Mouse (Mus musculus) lung, embryonic 14.5 days (tissue): ENCODE measurements around the gene Dapk1. TPM values are rescaled to one million over a fixed set of nuclear protein-coding genes. Genes with fewer than 3 reads are reported as not detected.

Experiments used
- ATAC-seq: fragments of 200-750 bp; cut with Nextera tagmentation; 2 replicates; pipeline ENCODE4 v1.8.0; 2017; ENCODE audit warnings: mild to moderate bottlenecking, moderate TSS enrichment, moderate library complexity; ENCODE audit not compliant: insufficient read depth
- DNase-seq: peaks from one replicate; pipeline ENCODE4 v3.0.0-alpha.2; 2015
- H3K27ac ChIP-seq: fragments of 300-500 bp; sonication (generic); 2 replicates; pipeline ENCODE4 v1.5.1; 2014; ENCODE audit warnings: low read depth, mild to moderate bottlenecking, moderate library complexity
- H3K27me3 ChIP-seq: fragments of 300-500 bp; sonication (generic); 2 replicates; pipeline ENCODE4 v1.6.1; 2014; ENCODE audit warnings: low read length, control low read depth; ENCODE audit not compliant: insufficient read depth
- H3K36me3 ChIP-seq: fragments of 300-500 bp; sonication (generic); 2 replicates; pipeline ENCODE4 v1.6.1; 2014; ENCODE audit warnings: control low read depth; ENCODE audit not compliant: insufficient read depth
- H3K4me1 ChIP-seq: fragments of 300-500 bp; sonication (generic); 2 replicates; pipeline ENCODE4 v1.6.1; 2014; ENCODE audit warnings: antibody characterized with exemption, control low read depth; ENCODE audit not compliant: insufficient read depth
- H3K4me2 ChIP-seq: fragments of 300-500 bp; sonication (generic); 2 replicates; pipeline ENCODE4 v1.6.1; 2014; ENCODE audit warnings: mild to moderate bottlenecking
- H3K4me3 ChIP-seq: fragments of 300-500 bp; sonication (generic); 2 replicates; pipeline ENCODE4 v1.5.1; 2014; ENCODE audit warnings: low read depth, low read length
- H3K9ac ChIP-seq: fragments of 300-500 bp; sonication (generic); 2 replicates; pipeline ENCODE4 v1.6.1; 2014
- H3K9me3 ChIP-seq: fragments of 300-500 bp; sonication (generic); 2 replicates; pipeline ENCODE4 v1.6.1; 2016; ENCODE audit warnings: low read depth, low read length, control low read depth
- CTCF ChIP-seq: IDR thresholded peaks from 2 replicates; pipeline ENCODE4 v1.5.1; 2016; ENCODE audit warnings: antibody characterized with exemption, low read depth
- WGBS: fragments of 180-500 bp; shearing (Covaris S2); extraction: QIAGEN DNeasy Blood & Tissue Kit; methylation state at CpG from one replicate; pipeline ENCODE4 v1.1.7; 2014; 5-methylcytosine and 5-hydroxymethylcytosine counted together
- polyA plus RNA-seq: library from polyadenylated mRNA; unstranded; fragments of >200 nt; fragmentation: Nextera tagmentation; extraction: Ambion mirVana; gene quantifications from 2 replicates; pipeline ENCODE4 v1.2.1, GENCODE M21; 2014

The Dapk1 gene
- polyA plus RNA-seq, 1 experiment from 2014 or later, result 14.1 TPM

GRCm38 (mm10) chr13:60684050-60684760 is 82.5 kb downstream of the Dapk1 start:
- Histone ChIP-seq H3K27me3 (no peaks in the 10 kb centered on the region), H3K4me1 (peaks cover 23% of the 10 kb centered on the region), H3K9me3 (no peaks in the 10 kb centered on the region), H3K4me3 (no peak overlapping the region), H3K27ac (peak overlapping the region; percentile 54), H3K36me3 (no peaks in the 10 kb centered on the region), H3K4me2 (no peak overlapping the region), H3K9ac (no peak overlapping the region)
- no peak for TF ChIP-seq CTCF
- ATAC-seq, result peak; percentile 20; the same call in 1 of the 2 replicates
- 43% methylated on average over 10 of the region's 10 CpGs for WGBS
- DNase-seq, result peak; percentile 73

GRCm38 (mm10) chr13:60684806-60685205 is 83.1 kb downstream of the Dapk1 start:
- DNase-seq (no peak), ATAC-seq (no peak)
- no peak for TF ChIP-seq CTCF
- H3K27ac ChIP-seq, result peak overlapping the region; percentile 27; the same call in 1 of the 2 replicates
- H3K9ac ChIP-seq, result no peak overlapping the region
- no peak overlapping the region for H3K4me3 ChIP-seq
- no peaks in the 10 kb centered on the region for H3K9me3 ChIP-seq
- H3K36me3 ChIP-seq, result no peaks in the 10 kb centered on the region
- WGBS, result 81% methylated on average over 8 of the region's 8 CpGs
- no peaks in the 10 kb centered on the region for H3K27me3 ChIP-seq
- H3K4me1 ChIP-seq, result peaks cover 23% of the 10 kb centered on the region
- H3K4me2 ChIP-seq, result no peak overlapping the region

DNA sequence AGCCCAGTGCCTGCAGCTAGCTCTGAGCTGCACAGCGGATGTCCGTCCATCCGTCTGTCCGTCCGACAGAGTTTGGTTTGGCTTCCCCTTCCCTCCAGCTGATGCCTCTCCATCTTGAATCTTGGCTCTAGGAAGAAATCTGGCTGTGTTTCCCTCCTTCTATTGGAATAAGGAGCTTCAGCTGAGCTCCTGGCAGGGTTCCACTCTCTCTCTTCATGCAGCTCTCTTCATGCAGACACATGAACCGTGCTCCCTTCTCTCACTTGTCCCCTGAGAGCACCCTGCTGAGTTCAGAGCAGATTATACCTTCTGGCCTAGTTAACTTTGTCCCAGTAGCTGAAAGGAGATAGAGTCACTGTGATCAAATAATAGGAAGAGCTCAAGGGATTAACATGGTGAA is 83.5 kb downstream of the Dapk1 start:
- Histone ChIP-seq H3K27me3 (no peaks in the 10 kb centered on the region), H3K4me1 (peaks cover 23% of the 10 kb centered on the region), H3K27ac (peak overlapping the region; percentile 27; the same call in 1 of the 2 replicates), H3K36me3 (no peaks in the 10 kb centered on the region), H3K9me3 (no peaks in the 10 kb centered on the region), H3K9ac (no peak overlapping the region), H3K4me3 (no peak overlapping the region), H3K4me2 (no peak overlapping the region)
- WGBS, result 75% methylated on average over 6 of the region's 6 CpGs
- TF ChIP-seq CTCF, result no peak
- peak; percentile 77 for DNase-seq
- no peak for ATAC-seq

DNA sequence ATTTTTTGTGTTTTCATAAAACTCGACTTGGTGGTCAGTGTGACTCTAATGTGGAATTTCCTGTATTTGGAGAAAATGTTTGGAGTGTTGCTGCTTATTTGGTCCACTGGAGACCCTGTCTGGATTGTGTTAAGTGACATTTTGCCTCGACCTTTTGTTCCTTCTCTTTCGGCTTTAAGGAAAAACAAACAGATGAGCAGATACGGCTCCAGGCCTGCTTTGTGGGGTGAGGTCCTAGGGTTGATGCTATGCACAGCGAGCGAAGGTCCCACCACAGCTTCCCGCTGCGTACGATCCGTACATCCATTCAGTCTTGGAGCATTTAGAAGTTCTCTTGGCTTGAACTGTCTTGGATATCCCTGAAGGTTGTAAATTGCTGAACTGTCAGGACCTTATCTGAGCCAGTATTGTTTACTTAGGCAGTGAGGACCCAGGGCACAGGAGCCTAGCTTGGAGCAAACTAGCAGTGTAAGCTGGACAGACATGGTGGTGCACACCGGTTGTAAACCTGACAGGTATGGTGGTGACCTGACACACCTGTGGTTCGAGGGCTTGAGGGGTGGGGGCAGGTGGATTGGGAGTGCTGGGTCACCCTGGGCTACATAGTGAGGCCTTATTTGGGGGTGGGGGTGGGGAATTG is 84.4 kb downstream of the Dapk1 start:
- no peaks in the 10 kb centered on the region for H3K27me3 ChIP-seq
- WGBS, result 18% methylated on average over 12 of the region's 12 CpGs
- H3K9me3 ChIP-seq, result no peaks in the 10 kb centered on the region
- H3K4me2 ChIP-seq, result peak overlapping the region; percentile 1; the same call in 1 of the 2 replicates
- no peak for TF ChIP-seq CTCF
- DNase-seq, result peak; percentile 37
- H3K4me1 ChIP-seq, result peaks cover 23% of the 10 kb centered on the region
- peak overlapping the region; percentile 1 for H3K27ac ChIP-seq
- no peak overlapping the region for H3K4me3 ChIP-seq
- no peak overlapping the region for H3K9ac ChIP-seq
- ATAC-seq, result peak; percentile 32; the same call in 1 of the 2 replicates
- H3K36me3 ChIP-seq, result no peaks in the 10 kb centered on the region

DNA sequence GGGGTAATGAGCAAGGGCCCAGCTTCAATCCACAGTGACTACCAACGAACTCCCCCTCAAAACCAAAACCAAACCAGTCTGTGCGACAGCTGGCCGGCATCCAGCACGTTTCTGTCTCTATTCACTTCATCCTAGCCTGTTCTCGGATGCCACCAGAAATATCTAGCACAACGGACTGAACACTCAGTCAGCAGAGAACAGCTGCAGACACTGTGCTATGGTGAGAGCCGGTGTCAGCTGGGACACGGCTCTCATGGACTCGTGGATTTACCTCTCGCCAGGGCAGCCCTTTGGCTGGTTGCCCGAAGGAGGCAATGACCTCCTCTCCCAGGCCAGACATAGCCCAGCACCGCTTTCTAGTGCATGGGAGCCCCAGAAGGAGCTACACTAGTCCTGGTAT is 85.2 kb downstream of the Dapk1 start:
- TF ChIP-seq CTCF, result no peak
- Histone ChIP-seq H3K4me2 (no peak overlapping the region), H3K9me3 (no peaks in the 10 kb centered on the region), H3K4me1 (peaks cover 23% of the 10 kb centered on the region), H3K36me3 (no peaks in the 10 kb centered on the region), H3K27ac (no peak overlapping the region), H3K4me3 (no peak overlapping the region), H3K27me3 (no peaks in the 10 kb centered on the region), H3K9ac (no peak overlapping the region)
- WGBS, result 41% methylated on average over 12 of the region's 12 CpGs
- peak; percentile 67 for DNase-seq
- ATAC-seq, result 0 out of 2 replicates have a peak, but pooled peaks have one; percentile 42

- no peak overlapping the region for H3K9ac ChIP-seq
- DNase-seq (no peak), ATAC-seq (no peak)
- TF ChIP-seq CTCF, result no peak
- H3K36me3 ChIP-seq, result no peaks in the 10 kb centered on the region
- H3K27me3 ChIP-seq, result no peaks in the 10 kb centered on the region
- H3K27ac ChIP-seq, result no peak overlapping the region
- peaks cover 23% of the 10 kb centered on the region for H3K4me1 ChIP-seq
- no peaks in the 10 kb centered on the region for H3K9me3 ChIP-seq
- no peak overlapping the region for H3K4me3 ChIP-seq
- H3K4me2 ChIP-seq, result no peak overlapping the region
- WGBS, result 81% methylated on average over 4 of the region's 4 CpGs
Measured at GRCm38 (mm10) chr13:60687462-60687861, 85.7 kb downstream of the Dapk1 start.

DNA sequence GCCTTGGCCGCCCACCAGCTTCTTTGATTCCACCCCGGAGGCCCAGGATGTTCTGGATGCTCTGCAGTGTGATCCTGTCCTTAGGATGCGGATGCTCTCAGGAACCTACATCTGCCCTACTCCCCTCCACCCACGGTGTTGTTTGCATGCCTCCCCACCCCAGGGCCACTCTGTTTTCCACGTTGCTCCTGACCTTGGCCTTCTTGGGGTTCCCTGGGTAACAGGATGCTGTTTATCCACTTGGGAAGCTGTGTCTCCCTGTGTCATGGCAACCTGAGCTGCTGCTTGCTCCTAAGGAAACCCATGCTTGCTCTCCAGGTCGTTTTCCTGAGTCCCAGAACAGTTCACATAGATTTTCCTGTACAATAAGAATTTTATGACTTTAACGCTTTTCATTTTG is 86.1 kb downstream of the Dapk1 start:
- Histone ChIP-seq H3K9me3 (no peaks in the 10 kb centered on the region), H3K27me3 (no peaks in the 10 kb centered on the region), H3K9ac (no peak overlapping the region), H3K4me2 (no peak overlapping the region), H3K27ac (no peak overlapping the region), H3K36me3 (no peaks in the 10 kb centered on the region), H3K4me1 (peaks cover 23% of the 10 kb centered on the region), H3K4me3 (no peak overlapping the region)
- TF ChIP-seq CTCF, result no peak
- DNase-seq (no peak), ATAC-seq (no peak)
- 73% methylated on average over 7 of the region's 7 CpGs for WGBS
